Mouse (Mus musculus): ENCODE results near the gene Eng. TPM values are rescaled to one million over a fixed set of nuclear protein-coding genes. Genes with fewer than 3 reads are reported as not detected.
A peak's percentile ranks its signal among the peaks of the same experiment; 100 is the strongest.

Eng gene
- polyA plus RNA-seq (2016; fragmentation: Nextera tagmentation; extraction: Ambion mirVana): 24.7 and 25.7 TPM in 2 replicates

DNA sequence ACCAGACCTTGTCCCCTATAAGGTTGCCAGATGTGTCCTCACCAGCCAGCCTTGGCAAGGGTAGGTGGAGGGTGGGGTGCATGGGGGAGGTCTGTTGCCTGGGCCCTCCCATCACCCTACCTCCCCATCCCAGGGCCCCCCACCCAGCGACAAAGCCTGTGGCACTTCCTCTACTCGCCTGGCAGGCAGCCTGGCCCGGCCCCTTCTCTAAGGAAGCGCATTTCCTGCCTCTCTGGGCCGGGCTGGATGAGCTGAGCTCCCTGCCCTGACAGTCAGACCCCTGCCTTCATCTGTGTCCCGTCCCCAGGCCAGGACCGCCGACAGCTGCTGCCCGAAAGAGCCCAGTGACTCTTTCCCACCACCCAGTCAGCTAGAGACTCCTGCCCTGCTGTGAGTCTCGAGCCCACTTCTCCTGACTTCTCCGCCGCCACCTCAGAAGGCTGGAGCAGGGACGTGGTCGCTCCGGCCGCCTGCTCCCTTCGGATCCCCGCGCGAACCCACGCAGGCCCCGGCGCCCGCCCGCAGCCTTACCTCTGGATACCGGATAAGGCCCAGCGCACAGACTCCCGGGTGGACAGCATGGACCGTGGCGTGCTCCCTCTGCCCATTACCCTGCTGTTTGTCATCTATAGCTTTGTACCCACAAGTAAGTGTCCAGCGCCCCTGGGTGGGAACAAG, at the start of gene Eng:
Eng (plus strand) TSS at position 217 of the 678 bp plus-strand sequence.
- WGBS: 59% methylated on average over 31 of the region's 31 CpGs
- peak within 1 kb of the TSS; percentile 42 for H3K27ac ChIP-seq
- peak within 1 kb of the TSS; percentile 22 for H3K4me3 ChIP-seq (replicated peaks)
- H3K4me2 ChIP-seq: peak within 1 kb of the TSS; percentile 33
- 0 out of 2 replicates have a peak, but pooled peaks have one; percentile 26 for ATAC-seq (ENCODE audit: insufficient number of reproducible peaks, insufficient read depth, low FRiP score, low TSS enrichment, low read depth)
- H3K4me1 ChIP-seq (replicated peaks): peaks cover 18% of the 10 kb centered on the region
- no peaks in the 10 kb centered on the region for H3K27me3 ChIP-seq
- no peaks in the 10 kb centered on the region for H3K9me3 ChIP-seq
- no peaks in the 10 kb centered on the region for H3K36me3 ChIP-seq
- H3K9ac ChIP-seq (replicated peaks): no peak within 1 kb of the TSS; the same call in 1 of the 2 replicates

DNA sequence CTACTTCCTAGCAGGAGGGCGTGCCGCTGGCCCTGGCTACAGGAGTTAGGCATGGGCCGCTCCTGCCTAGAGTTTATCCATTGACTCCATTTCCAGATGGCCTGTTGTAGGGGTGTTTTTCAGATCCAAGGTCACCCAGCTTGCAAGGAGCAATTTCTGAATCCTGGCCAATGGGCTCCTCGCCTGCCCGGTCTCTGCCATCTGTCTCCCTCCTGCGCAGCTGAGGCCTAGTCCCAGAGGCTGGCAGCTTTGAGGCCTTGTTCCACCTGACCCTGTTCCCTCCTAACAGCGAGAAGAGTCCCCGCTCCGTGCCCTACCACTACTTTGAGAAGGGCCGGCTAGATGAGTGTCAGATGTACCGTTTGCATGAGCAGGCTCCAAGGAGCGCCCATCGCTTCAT, 49.7 kb upstream of the Eng start:
- ATAC-seq (ENCODE audit: insufficient number of reproducible peaks, insufficient read depth, low FRiP score, low TSS enrichment, low read depth): no peak
- Histone ChIP-seq H3K9ac (replicated peaks) (no peak overlapping the region), H3K4me2 (no peak overlapping the region), H3K9me3 (no peaks in the 10 kb centered on the region), H3K27ac (no peak overlapping the region), H3K4me1 (replicated peaks) (peaks cover 11% of the 10 kb centered on the region), H3K36me3 (peaks cover 47% of the 10 kb centered on the region), H3K27me3 (no peaks in the 10 kb centered on the region), H3K4me3 (replicated peaks) (no peak overlapping the region)
- WGBS: 92% methylated on average over 13 of the region's 13 CpGs

DNA sequence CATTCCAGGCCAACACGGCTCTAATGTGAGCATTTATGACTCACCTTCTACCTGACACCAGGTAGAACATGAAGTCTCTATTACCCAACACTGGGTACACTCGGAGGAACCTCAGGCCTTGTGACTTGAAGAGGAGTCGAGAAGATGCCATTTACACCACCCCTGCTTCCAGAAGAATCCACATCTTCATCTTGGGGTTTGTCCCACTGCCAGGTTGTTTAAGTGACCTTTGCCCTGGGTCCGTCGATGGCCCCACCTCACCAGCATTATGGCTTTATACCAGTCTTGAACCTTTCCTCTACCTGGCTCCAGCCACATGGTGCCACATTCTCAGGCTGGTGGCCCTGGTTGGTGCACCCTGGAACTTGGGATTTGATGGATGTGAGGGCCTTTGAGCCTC, 49.1 kb upstream of the Eng start:
- H3K4me2 ChIP-seq: no peak overlapping the region
- no peak overlapping the region for H3K9ac ChIP-seq (replicated peaks)
- no peaks in the 10 kb centered on the region for H3K9me3 ChIP-seq
- H3K36me3 ChIP-seq: peaks cover 45% of the 10 kb centered on the region
- ATAC-seq (ENCODE audit: insufficient number of reproducible peaks, insufficient read depth, low FRiP score, low TSS enrichment, low read depth): no peak
- H3K4me3 ChIP-seq (replicated peaks): no peak overlapping the region
- no peaks in the 10 kb centered on the region for H3K27me3 ChIP-seq
- peaks cover 16% of the 10 kb centered on the region for H3K4me1 ChIP-seq (replicated peaks)
- no peak overlapping the region for H3K27ac ChIP-seq
- WGBS: 93% methylated on average over 5 of the region's 5 CpGs

DNA sequence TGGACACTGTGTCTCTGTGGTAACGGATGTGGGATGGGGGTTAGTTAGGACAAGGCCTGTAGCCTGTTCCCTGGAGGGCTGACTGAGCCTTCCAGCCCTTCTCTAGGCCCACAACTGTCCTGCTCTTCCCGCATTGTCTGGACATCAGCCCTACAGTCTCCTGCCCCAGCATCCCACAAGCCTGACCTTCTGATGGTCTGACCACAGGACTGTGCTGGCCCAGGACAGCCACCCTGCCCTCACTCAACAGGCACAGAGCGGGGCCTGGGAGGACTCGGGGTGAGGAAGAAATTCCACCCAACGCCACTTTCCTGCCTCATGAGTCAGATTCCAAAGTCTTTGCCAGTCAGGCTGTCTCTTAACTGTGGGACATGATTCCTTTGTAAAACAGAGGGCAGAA, 48.7 kb upstream of the Eng start:
- H3K4me3 ChIP-seq (replicated peaks): no peak overlapping the region
- 85% methylated on average over 5 of the region's 5 CpGs for WGBS
- H3K4me1 ChIP-seq (replicated peaks): peaks cover 20% of the 10 kb centered on the region
- H3K4me2 ChIP-seq: no peak overlapping the region
- no peak overlapping the region for H3K27ac ChIP-seq
- ATAC-seq (ENCODE audit: insufficient number of reproducible peaks, insufficient read depth, low FRiP score, low TSS enrichment, low read depth): no peak
- H3K36me3 ChIP-seq: peaks cover 43% of the 10 kb centered on the region
- no peak overlapping the region for H3K9ac ChIP-seq (replicated peaks)
- H3K9me3 ChIP-seq: no peaks in the 10 kb centered on the region
- no peaks in the 10 kb centered on the region for H3K27me3 ChIP-seq

DNA sequence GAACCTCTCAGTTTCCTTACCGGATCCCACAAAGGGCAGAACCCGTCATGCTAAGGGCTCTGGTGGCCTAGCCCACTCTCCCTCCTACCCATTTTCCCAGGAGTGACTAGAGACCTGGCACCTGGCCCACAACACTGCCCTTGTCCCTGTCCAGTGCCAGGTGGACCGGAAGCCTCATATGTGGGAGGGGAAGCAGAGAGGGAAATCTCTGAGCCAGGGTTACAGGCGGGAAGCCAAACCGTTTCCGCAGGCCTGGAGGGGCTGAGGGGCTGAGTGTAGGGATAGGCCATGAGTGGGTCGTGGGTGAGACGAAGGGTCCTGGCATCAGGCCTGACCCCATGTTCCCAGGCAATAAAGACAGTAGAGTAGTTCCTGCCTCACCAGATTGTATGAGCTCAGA, 47.9 kb upstream of the Eng start:
- WGBS: 91% methylated on average over 8 of the region's 8 CpGs
- Histone ChIP-seq H3K36me3 (peaks cover 43% of the 10 kb centered on the region), H3K27me3 (no peaks in the 10 kb centered on the region)

DNA sequence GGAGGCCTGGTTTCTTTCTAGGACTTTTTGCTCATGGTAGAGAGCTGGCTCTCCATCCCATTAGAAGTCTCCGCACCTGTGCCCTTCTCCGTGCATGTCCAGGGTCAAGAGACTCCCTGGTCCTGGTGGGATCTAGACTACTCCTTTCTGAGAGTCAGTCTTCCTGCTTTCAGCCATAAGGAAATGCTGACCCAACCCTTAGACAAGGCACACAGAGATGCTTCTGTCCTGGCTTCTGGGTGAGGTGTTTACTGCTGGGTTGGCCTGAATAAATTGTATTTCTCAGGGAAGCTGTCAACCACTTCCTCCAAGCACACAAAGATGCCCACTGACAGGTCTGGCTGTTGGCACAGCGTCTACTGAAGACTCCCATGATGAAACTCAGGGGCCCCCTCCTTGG, 47.0 kb upstream of the Eng start, which contains the start of gene St6galnac6:
St6galnac6 (plus strand) TSS at position 301 of the 400 bp plus-strand sequence.
- Histone ChIP-seq H3K27ac (no peak within 1 kb of the TSS), H3K9ac (replicated peaks) (no peak within 1 kb of the TSS), H3K4me1 (replicated peaks) (peaks cover 21% of the 10 kb centered on the region), H3K4me3 (replicated peaks) (no peak within 1 kb of the TSS), H3K9me3 (no peaks in the 10 kb centered on the region), H3K27me3 (no peaks in the 10 kb centered on the region), H3K4me2 (no peak within 1 kb of the TSS), H3K36me3 (peaks cover 36% of the 10 kb centered on the region)
- WGBS: 94% methylated on average over 3 of the region's 3 CpGs
- ATAC-seq (ENCODE audit: insufficient number of reproducible peaks, insufficient read depth, low FRiP score, low TSS enrichment, low read depth): no peak

More for the DNA sequence above, 47.9 kb upstream of the Eng start:
- no peak overlapping the region for H3K4me2 ChIP-seq
- peaks cover 21% of the 10 kb centered on the region for H3K4me1 ChIP-seq (replicated peaks)
- no peak overlapping the region for H3K4me3 ChIP-seq (replicated peaks)
- no peak for ATAC-seq (ENCODE audit: insufficient number of reproducible peaks, insufficient read depth, low FRiP score, low TSS enrichment, low read depth)
- no peak overlapping the region for H3K27ac ChIP-seq
- no peaks in the 10 kb centered on the region for H3K9me3 ChIP-seq
- H3K9ac ChIP-seq (replicated peaks): no peak overlapping the region

DNA sequence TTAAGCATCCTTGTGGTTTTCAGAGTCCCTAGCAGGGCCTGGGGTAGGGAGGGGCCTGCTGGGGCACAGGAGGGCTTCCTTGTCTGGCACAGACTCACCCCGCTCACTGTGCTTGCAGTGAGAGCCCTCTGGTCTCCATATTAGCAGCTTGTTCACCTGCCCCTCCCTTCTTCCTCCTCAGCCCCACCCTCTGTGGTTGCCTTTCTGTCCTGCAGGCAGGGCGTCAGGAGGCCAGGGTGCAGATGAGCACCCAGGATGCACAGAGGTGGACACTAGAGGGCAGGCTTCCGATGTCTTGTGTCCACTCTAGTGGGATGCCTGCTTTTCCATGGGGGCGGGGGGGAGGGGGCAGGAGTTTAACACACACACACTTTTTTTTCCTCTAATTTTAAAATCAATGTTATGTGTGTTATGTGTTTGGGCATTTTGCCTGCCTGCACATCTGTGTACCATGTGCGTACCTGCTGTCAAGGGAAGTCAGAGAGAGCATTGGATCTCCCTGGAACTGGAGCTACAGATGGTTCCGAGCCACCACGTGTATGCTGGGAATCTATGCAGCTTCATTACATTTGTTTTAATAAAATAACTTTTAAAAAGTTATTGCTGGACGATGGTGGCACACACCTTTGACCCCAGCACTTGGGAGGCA, 44.9 kb upstream of the Eng start:
- Histone ChIP-seq H3K4me1 (replicated peaks) (peaks cover 17% of the 10 kb centered on the region), H3K9ac (replicated peaks) (no peak overlapping the region), H3K36me3 (peaks cover 18% of the 10 kb centered on the region), H3K27ac (peak overlapping the region; percentile 69), H3K9me3 (no peaks in the 10 kb centered on the region), H3K27me3 (no peaks in the 10 kb centered on the region), H3K4me2 (peak overlapping the region; percentile 47; the same call in 1 of the 2 replicates), H3K4me3 (replicated peaks) (no peak overlapping the region)
- peak; percentile 56; the same call in 1 of the 2 replicates for ATAC-seq (ENCODE audit: insufficient number of reproducible peaks, insufficient read depth, low FRiP score, low TSS enrichment, low read depth)
- WGBS: 33% methylated on average over 8 of the region's 8 CpGs

DNA sequence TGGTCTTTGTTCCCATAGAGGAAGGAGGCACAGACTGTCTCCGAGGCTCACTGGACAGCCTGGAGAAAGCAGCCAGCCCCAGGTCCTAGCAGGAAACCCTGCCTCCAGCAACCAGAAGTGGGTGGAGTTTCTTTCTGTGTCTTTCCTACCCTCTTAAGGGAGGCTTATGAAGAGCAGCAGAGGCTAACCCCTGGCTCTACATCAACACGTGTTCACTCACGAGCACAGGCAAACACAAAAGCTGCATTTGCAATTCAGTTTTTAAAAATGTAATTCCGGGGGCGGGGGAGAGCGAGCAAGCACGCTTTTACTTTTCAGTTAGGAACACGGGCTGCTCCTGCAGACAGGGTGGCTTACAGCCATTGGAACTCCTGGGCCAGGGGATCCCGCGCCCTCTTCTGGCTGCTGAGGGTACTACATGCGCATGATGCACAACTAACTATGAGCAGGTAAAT, 43.8 kb upstream of the Eng start:
- Histone ChIP-seq H3K9me3 (no peaks in the 10 kb centered on the region), H3K4me1 (replicated peaks) (peaks cover 21% of the 10 kb centered on the region), H3K36me3 (peaks cover 7% of the 10 kb centered on the region), H3K4me3 (replicated peaks) (peak overlapping the region; percentile 35), H3K27me3 (no peaks in the 10 kb centered on the region), H3K27ac (peak overlapping the region; percentile 69), H3K9ac (replicated peaks) (0 out of 2 replicates have a peak overlapping the region, but pooled peaks have one; percentile 38), H3K4me2 (peak overlapping the region; percentile 47)
- peak; percentile 57; the same call in 1 of the 2 replicates for ATAC-seq (ENCODE audit: insufficient number of reproducible peaks, insufficient read depth, low FRiP score, low TSS enrichment, low read depth)
- WGBS: 1% methylated on average over 11 of the region's 11 CpGs

DNA sequence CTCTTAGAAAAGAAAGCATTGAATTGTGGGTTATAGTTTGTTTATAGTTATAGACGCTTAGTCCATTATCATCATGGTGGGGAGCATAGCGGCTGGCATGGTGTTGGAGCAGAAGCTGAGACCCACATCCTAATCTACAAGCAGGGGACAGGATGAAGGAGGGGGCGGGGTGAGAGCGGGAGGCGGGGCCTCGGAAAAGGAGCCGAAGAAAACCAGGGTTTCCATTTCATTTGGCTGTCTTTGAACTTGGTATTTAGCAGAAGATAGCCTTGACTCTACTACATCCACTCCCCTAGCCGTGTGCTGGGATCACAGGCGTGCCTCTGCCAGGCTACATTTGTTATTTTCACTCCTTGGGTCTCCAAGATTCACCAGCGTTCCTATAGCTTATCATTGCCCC, 41.8 kb upstream of the Eng start:
- WGBS: 40% methylated on average over 10 of the region's 10 CpGs
- Histone ChIP-seq H3K9me3 (no peaks in the 10 kb centered on the region), H3K36me3 (no peaks in the 10 kb centered on the region), H3K4me3 (replicated peaks) (no peak overlapping the region), H3K4me1 (replicated peaks) (peaks cover 40% of the 10 kb centered on the region), H3K27me3 (no peaks in the 10 kb centered on the region), H3K4me2 (no peak overlapping the region), H3K27ac (no peak overlapping the region), H3K9ac (replicated peaks) (no peak overlapping the region)
- ATAC-seq (ENCODE audit: insufficient number of reproducible peaks, insufficient read depth, low FRiP score, low TSS enrichment, low read depth): no peak

DNA sequence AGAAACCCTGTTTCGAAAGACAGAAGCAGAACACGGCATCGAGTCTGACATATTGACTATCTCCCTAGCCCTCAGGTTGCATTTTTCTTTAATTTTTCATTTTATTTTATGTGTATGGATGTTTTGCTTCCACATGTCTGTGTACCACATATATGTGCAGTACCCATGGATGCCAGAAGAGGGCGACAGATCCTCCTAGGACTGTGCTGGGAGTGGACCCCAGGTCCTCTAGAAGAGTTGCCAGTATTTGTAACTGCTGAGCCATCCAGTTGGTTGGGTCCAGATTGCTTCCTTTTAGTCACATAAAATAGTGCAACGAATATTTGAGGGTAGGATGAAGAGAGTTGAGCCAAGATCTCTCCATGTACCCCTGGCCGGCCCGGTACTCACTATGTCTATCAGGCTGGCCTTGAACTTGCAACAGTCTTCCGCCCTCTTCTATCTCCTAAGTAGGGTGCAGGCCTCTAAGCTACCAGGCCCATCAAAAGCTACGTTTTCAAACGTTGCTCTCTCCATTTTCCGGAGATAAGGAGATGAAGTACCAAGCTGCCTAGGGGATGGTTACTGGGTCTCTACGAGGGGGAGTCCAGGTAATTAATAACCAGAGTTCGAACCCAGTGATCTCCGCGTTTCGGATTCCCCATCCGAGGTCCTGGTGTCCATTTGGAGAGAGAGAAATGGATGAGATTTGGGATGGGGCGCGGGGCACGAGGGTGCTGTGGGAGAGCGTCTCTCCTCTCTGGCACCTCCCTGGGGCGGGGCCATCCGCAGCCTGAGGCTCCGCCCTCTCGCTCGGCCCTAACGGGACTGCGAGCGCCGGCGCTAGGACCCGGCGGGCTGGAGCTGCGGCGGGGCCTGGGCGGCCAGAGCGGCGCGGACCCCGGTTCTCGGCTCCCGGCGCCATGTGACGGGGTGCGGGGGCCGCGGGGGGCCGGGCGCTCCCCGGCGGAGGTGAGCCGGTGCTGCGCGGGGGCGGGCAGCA, 39.9 kb upstream of the Eng start:
- Histone ChIP-seq H3K9ac (replicated peaks) (peak overlapping the region; percentile 87), H3K9me3 (no peaks in the 10 kb centered on the region), H3K4me1 (replicated peaks) (peaks cover 52% of the 10 kb centered on the region), H3K27ac (peak overlapping the region; percentile 80), H3K36me3 (no peaks in the 10 kb centered on the region), H3K27me3 (no peaks in the 10 kb centered on the region), H3K4me2 (peak overlapping the region; percentile 85), H3K4me3 (replicated peaks) (peak overlapping the region; percentile 81)
- ATAC-seq (ENCODE audit: insufficient number of reproducible peaks, insufficient read depth, low FRiP score, low TSS enrichment, low read depth): 0 out of 2 replicates have a peak, but pooled peaks have one; percentile 18
- 11% methylated on average over 55 of the region's 55 CpGs for WGBS
